Mouse (Mus musculus): Measurements from ENCODE around the gene Mcu. TPM values are rescaled to one million over a fixed set of nuclear protein-coding genes. Genes with fewer than 3 reads are reported as not detected.
A peak's percentile ranks its signal among the peaks of the same experiment; 100 is the strongest.

The Mcu gene
- polyA plus RNA-seq, 1 experiment from 2014 or later: 57.2 TPM

GRCm38 (mm10) chr10:59408499-59408898 is 208.0 kb downstream of the Mcu start:
- TF ChIP-seq CTCF (IDR thresholded peaks at IDR 0.05; ENCODE audit: low read depth): no peak
- no peak for TF ChIP-seq EP300 (optimal IDR thresholded peaks at IDR 0.05)
- H3K27me3 ChIP-seq (ENCODE audit: control insufficient read depth, insufficient read depth, low read length): no peaks in the 10 kb centered on the region
- no peaks in the 10 kb centered on the region for H3K4me1 ChIP-seq (replicated peaks; ENCODE audit: control insufficient read depth, insufficient read depth)
- WGBS: 44% methylated on average over 6 of the region's 6 CpGs
- DNase-seq (ENCODE audit: low spot score) (no peak), ATAC-seq (ENCODE audit: low FRiP score, low TSS enrichment) (no peak)
- H3K4me2 ChIP-seq (replicated peaks; ENCODE audit: low read depth): no peak overlapping the region
- no peak overlapping the region for H3K4me3 ChIP-seq (ENCODE audit: low read depth, low read length)
- H3K27ac ChIP-seq (replicated peaks): no peak overlapping the region
- H3K9ac ChIP-seq (ENCODE audit: low read length): no peak overlapping the region
- no peaks in the 10 kb centered on the region for H3K9me3 ChIP-seq (ENCODE audit: control insufficient read depth, low read length)
- no peaks in the 10 kb centered on the region for H3K36me3 ChIP-seq (ENCODE audit: control insufficient read depth, insufficient read depth, low read length)

GRCm38 (mm10) chr10:59403793-59404149 is 212.7 kb downstream of the Mcu start:
- peak; percentile 58 for ATAC-seq (ENCODE audit: low FRiP score, low TSS enrichment)
- H3K4me2 ChIP-seq (replicated peaks; ENCODE audit: low read depth): peak overlapping the region; percentile 41
- no peaks in the 10 kb centered on the region for H3K36me3 ChIP-seq (ENCODE audit: control insufficient read depth, insufficient read depth, low read length)
- no peaks in the 10 kb centered on the region for H3K9me3 ChIP-seq (ENCODE audit: control insufficient read depth, low read length)
- H3K4me1 ChIP-seq (replicated peaks; ENCODE audit: control insufficient read depth, insufficient read depth): no peaks in the 10 kb centered on the region; the same call in 1 of the 2 replicates
- DNase-seq (ENCODE audit: low spot score): peak; percentile 45
- H3K27me3 ChIP-seq (ENCODE audit: control insufficient read depth, insufficient read depth, low read length): no peaks in the 10 kb centered on the region
- peak overlapping the region; percentile 55 for H3K9ac ChIP-seq (ENCODE audit: low read length)
- TF ChIP-seq CTCF (IDR thresholded peaks at IDR 0.05; ENCODE audit: low read depth) (no peak), EP300 (optimal IDR thresholded peaks at IDR 0.05) (no peak)
- 54% methylated on average over 10 of the region's 10 CpGs for WGBS
- peak overlapping the region; percentile 21 for H3K4me3 ChIP-seq (ENCODE audit: low read depth, low read length)
- peak overlapping the region; percentile 85 for H3K27ac ChIP-seq (replicated peaks)

- peak; percentile 86 for ATAC-seq (ENCODE audit: low FRiP score, low TSS enrichment)
- WGBS: 53% methylated on average over 21 of the region's 21 CpGs
- Histone ChIP-seq H3K9ac (ENCODE audit: low read length) (peak within 1 kb of the TSS; percentile 55), H3K27ac (replicated peaks) (peak within 1 kb of the TSS; percentile 85), H3K4me2 (replicated peaks; ENCODE audit: low read depth) (peak within 1 kb of the TSS; percentile 41), H3K9me3 (ENCODE audit: control insufficient read depth, low read length) (no peaks in the 10 kb centered on the region), H3K36me3 (ENCODE audit: control insufficient read depth, insufficient read depth, low read length) (no peaks in the 10 kb centered on the region), H3K4me3 (ENCODE audit: low read depth, low read length) (peak within 1 kb of the TSS; percentile 21), H3K4me1 (replicated peaks; ENCODE audit: control insufficient read depth, insufficient read depth) (no peaks in the 10 kb centered on the region; the same call in 1 of the 2 replicates), H3K27me3 (ENCODE audit: control insufficient read depth, insufficient read depth, low read length) (no peaks in the 10 kb centered on the region)
- peak; percentile 60 for DNase-seq (ENCODE audit: low spot score)
- no peak for TF ChIP-seq EP300 (optimal IDR thresholded peaks at IDR 0.05)
These were observed 213.3 kb downstream of the Mcu start, which contains the start of gene Pla2g12b for GRCm38 (mm10) chr10:59402899-59403792. Gene Pla2g12b, plus strand, starts transcription at chr10:59403660.

Other genes starting within 250 kb of the Mcu start
- 1.4 and 3.6 TPM in 2 replicates for gene Gm10273, start 221.1 kb downstream of the Mcu start, polyA plus RNA-seq (2015; fragmentation: Nextera tagmentation; extraction: Ambion mirVana)
- 34.6 and 38.5 TPM in 2 replicates for gene Pla2g12b, start 213.0 kb downstream of the Mcu start, polyA plus RNA-seq (2015; fragmentation: Nextera tagmentation; extraction: Ambion mirVana)
- 0.28 and 0.29 TPM in 2 replicates for gene Oit3, start 174.9 kb downstream of the Mcu start, polyA plus RNA-seq (2015; fragmentation: Nextera tagmentation; extraction: Ambion mirVana)
- 0.38 TPM in 1 of 2 replicates, not detected in the other for gene Gm10322, start 629 bp downstream of the Mcu start, polyA plus RNA-seq (2015; fragmentation: Nextera tagmentation; extraction: Ambion mirVana)
- 52.4 and 56.2 TPM in 2 replicates for gene Micu1, start 85.8 kb upstream of the Mcu start, polyA plus RNA-seq (2015; fragmentation: Nextera tagmentation; extraction: Ambion mirVana)

All from stomach, postnatal 0 days (tissue).